Mouse (Mus musculus) midbrain, embryonic 14.5 days (tissue): ENCODE results near the gene Zfand2b. TPM values are rescaled to one million over a fixed set of nuclear protein-coding genes. Genes with fewer than 3 reads are reported as not detected.

ENCODE experiments used
- ATAC-seq: fragments of 200-750 bp; cut with Nextera tagmentation; 2 replicates; pipeline ENCODE4 v1.8.0; 2017; ENCODE audit warnings: moderate number of reproducible peaks, moderate library complexity; ENCODE audit not compliant: low FRiP score, low TSS enrichment
- DNase-seq: peaks from one replicate; pipeline ENCODE4 v3.0.0-alpha.2; 2015
- H3K27ac ChIP-seq: fragments of 300-500 bp; sonication (generic); replicated peaks from 2 replicates; pipeline ENCODE4 v1.5.1; 2014; ENCODE audit warnings: mild to moderate bottlenecking, low read depth, low read length, moderate library complexity
- H3K27me3 ChIP-seq: fragments of 300-500 bp; sonication (generic); 2 replicates; pipeline ENCODE4 v1.6.1; 2014; ENCODE audit warnings: low read length, control low read depth, mixed read lengths; ENCODE audit not compliant: control insufficient read depth, insufficient read depth
- H3K36me3 ChIP-seq: fragments of 300-500 bp; sonication (generic); 2 replicates; pipeline ENCODE4 v1.6.1; 2014; ENCODE audit warnings: low read length, control low read depth; ENCODE audit not compliant: control insufficient read depth, insufficient read depth
- H3K4me1 ChIP-seq: fragments of 300-500 bp; sonication (generic); 2 replicates; pipeline ENCODE4 v1.6.1; 2014; ENCODE audit warnings: mild to moderate bottlenecking, antibody characterized with exemption, low read length, control low read depth; ENCODE audit not compliant: control insufficient read depth, insufficient read depth
- H3K4me2 ChIP-seq: fragments of 300-500 bp; sonication (generic); 2 replicates; pipeline ENCODE4 v1.6.1; 2014; ENCODE audit warnings: mild to moderate bottlenecking, low read length, moderate library complexity
- H3K4me3 ChIP-seq: fragments of 300-500 bp; sonication (generic); replicated peaks from 2 replicates; pipeline ENCODE4 v1.5.1; 2014; ENCODE audit warnings: low read depth, low read length
- H3K9ac ChIP-seq: fragments of 300-500 bp; sonication (generic); replicated peaks from 2 replicates; pipeline ENCODE4 v1.6.1; 2014; ENCODE audit warnings: mild to moderate bottlenecking, low read length, moderate library complexity
- H3K9me3 ChIP-seq: fragments of 300-500 bp; sonication (generic); 2 replicates; pipeline ENCODE4 v1.6.1; 2016; ENCODE audit warnings: low read length, control low read depth, mixed read lengths; ENCODE audit not compliant: control insufficient read depth
- WGBS: fragments of 180-500 bp; shearing (Covaris S2); extraction: QIAGEN DNeasy Blood & Tissue Kit; methylation state at CpG from one replicate; pipeline ENCODE4 v1.1.7; 2014; 5-methylcytosine and 5-hydroxymethylcytosine counted together
- microRNA-seq: library from miRNA; unstranded; fragments of <30 nt; microRNA quantifications from one replicate; pipeline ENCODE4, GENCODE M21; 2016
- polyA plus RNA-seq: library from polyadenylated mRNA; unstranded; fragments of >200 nt; fragmentation: Nextera tagmentation; extraction: Ambion mirVana; gene quantifications from 2 replicates; pipeline ENCODE4 v1.2.1, GENCODE M21; 2014

The Zfand2b gene
- polyA plus RNA-seq, 1 experiment from 2014 or later, result 34.5 TPM

DNA sequence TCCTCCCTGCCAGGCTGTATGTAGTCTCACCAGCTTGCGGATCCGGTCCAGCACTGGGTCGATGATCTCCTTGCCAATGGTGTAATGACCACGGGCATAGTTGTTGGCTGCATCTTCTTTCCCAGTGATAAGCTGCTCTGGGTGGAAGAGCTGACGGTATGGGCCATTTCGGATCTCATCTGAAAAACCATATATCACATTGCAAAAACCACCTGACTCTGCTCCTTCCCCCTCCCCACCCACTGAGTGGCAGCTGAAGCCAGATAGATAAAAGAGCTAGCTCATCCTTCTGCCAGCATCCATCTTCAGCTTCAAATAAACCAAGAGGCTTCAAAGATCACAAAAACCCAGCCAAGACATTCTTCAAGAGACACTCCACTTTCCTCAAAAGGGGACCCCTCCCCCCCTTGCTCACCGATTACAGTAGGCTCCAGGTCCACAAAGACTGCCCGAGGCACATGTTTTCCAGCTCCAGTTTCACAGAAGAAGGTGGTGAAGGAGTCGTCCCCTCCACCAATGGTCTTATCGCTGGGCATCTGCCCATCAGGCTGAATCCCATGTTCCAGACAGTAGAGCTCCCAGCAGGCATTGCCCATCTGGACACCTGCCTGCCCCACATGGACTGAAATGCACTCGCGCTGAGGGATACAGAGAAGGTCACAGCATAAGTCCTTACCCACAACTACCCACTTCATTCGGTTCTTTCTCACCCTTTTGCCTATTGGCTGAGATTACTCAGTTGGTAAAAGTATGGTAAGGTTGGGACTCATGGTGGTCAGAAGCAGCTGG, 48.5 kb downstream of the Zfand2b start:
- ATAC-seq, result no peak
- H3K4me2 ChIP-seq, result no peak overlapping the region
- H3K27me3 ChIP-seq, result peaks cover 46% of the 10 kb centered on the region
- no peak overlapping the region for H3K4me3 ChIP-seq
- 85% methylated on average over 13 of the region's 13 CpGs for WGBS
- no peak overlapping the region for H3K9ac ChIP-seq
- peaks cover 18% of the 10 kb centered on the region for H3K4me1 ChIP-seq
- peaks cover 29% of the 10 kb centered on the region for H3K36me3 ChIP-seq
- no peak overlapping the region for H3K27ac ChIP-seq
- H3K9me3 ChIP-seq, result no peaks in the 10 kb centered on the region
- DNase-seq, result no peak

DNA sequence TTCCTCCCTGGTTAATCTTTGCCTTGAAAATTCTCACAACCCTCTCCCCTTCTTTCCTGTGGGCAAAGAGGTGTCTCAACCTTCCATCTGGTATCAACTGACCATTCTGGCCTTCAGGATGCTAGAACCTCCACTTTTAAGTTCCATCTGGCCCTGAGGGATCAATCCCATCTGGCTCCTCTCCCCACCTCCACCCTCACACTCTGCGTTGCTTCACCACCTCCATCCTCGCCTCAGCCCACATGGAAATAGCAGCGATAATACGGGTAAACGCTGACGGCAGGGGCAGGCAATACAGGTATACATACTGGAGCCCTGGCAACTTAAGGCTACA, 49.4 kb downstream of the Zfand2b start:
- H3K27me3 ChIP-seq, result peaks cover 46% of the 10 kb centered on the region
- H3K4me3 ChIP-seq, result no peak overlapping the region
- WGBS, result 8% methylated on average over 6 of the region's 6 CpGs
- DNase-seq (no peak), ATAC-seq (no peak)
- H3K4me2 ChIP-seq, result peak overlapping the region; percentile 97
- H3K9me3 ChIP-seq, result no peaks in the 10 kb centered on the region
- peaks cover 17% of the 10 kb centered on the region for H3K4me1 ChIP-seq
- H3K9ac ChIP-seq, result no peak overlapping the region
- H3K27ac ChIP-seq, result no peak overlapping the region
- peaks cover 25% of the 10 kb centered on the region for H3K36me3 ChIP-seq

DNA sequence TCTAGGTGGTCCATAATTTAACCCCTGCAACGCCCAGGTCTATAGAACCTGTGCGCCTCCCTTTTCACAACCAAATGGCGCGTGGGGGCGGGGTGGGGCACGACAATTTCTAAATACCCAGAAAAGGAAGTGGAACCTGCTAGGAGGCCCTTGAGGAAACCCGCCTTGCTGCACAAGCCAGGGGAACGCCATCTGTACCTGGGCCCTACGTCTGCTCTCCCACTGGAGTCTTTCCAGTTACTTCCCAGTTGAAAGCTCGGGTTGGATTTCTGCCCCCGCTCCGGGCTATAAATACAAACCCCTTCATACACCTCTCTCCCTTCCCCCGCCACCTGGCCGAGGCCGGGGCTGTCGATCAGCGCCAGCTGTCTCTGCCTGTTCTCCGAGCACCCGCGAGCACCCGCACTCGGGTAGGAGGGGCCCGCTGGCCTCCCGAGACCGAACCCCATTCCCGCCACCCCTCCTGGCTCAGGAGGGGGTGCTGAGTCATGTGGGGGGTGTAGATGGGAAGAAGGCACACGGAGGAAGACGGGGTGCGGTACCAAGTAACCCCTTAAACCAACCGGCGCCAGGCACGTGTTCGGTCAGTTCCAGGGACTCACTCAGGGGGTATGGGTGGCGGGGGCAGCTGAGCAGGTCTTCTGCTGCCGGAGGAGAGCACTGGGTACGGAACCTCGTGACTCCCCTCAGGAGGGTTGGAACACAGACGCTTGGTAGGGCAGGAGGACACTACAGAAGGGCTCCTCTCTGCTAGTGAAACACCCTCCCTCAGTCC, 50.0 kb downstream of the Zfand2b start:
- Histone ChIP-seq H3K36me3 (peaks cover 20% of the 10 kb centered on the region), H3K9ac (peak overlapping the region; percentile 30; the same call in 1 of the 2 replicates), H3K4me1 (peaks cover 17% of the 10 kb centered on the region), H3K4me3 (peak overlapping the region; percentile 52), H3K9me3 (no peaks in the 10 kb centered on the region), H3K27ac (no peak overlapping the region), H3K27me3 (peaks cover 46% of the 10 kb centered on the region), H3K4me2 (peak overlapping the region; percentile 97)
- peak; percentile 49; the same call in 1 of the 2 replicates for ATAC-seq
- 2% methylated on average over 38 of the region's 38 CpGs for WGBS
- no peak for DNase-seq

DNA sequence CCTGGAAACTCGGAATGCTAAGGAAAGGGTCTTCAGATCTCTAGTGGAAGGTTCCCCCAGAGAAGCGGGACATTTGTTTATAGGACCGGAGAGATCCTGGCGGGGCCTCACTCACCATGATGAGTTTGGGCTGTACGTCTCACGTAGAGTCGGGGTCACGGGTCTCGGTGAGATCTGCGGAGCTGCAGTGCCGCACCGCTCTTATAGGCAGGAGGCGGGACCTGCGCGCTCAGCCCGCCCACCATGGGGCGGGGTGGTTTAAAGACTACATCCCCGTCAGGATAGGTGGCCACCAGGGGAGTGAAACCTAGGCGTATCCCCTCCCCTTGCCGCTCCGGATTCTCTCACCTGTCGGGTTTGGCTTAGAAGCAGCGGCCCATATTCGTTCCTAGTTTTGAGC, 50.6 kb downstream of the Zfand2b start:
- Histone ChIP-seq H3K27me3 (peaks cover 46% of the 10 kb centered on the region), H3K4me3 (peak overlapping the region; percentile 52), H3K9me3 (no peaks in the 10 kb centered on the region), H3K4me2 (peak overlapping the region; percentile 97), H3K27ac (no peak overlapping the region), H3K4me1 (peaks cover 17% of the 10 kb centered on the region), H3K9ac (peak overlapping the region; percentile 62), H3K36me3 (peaks cover 13% of the 10 kb centered on the region)
- ATAC-seq (peak; percentile 76), DNase-seq (peak; percentile 84)
- WGBS, result under 1% methylated on average over 24 of the region's 24 CpGs

DNA sequence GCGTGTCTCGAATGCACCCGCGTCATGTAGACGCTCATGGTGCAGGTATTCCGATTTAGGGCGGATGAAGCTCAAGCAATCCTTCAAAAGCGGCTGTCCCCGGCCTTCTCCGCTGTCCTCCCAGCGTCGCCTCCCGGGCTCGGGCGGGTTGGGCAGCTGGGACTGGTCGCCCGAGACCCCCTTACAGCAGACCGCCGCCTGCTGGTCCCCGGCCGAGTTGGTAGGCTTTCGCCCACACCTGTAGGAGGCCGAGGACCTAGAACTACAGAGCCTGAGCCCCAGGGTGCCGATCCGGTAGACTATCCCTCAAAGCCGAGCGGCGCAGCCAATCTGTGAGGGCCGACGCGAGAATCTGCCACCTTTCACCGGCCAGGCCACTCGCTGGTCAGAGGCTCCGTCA, 51.1 kb downstream of the Zfand2b start, which contains the start of gene Tuba4a:
TSS of gene Tuba4a (minus strand) at position 335 of the 400 bp plus-strand sequence.
- H3K4me1 ChIP-seq, result peaks cover 17% of the 10 kb centered on the region
- ATAC-seq (peak; percentile 56), DNase-seq (peak; percentile 62)
- H3K4me2 ChIP-seq, result peak within 1 kb of the TSS; percentile 97
- no peak within 1 kb of the TSS for H3K27ac ChIP-seq
- under 1% methylated on average over 34 of the region's 34 CpGs for WGBS
- H3K4me3 ChIP-seq, result peak within 1 kb of the TSS; percentile 52
- no peaks in the 10 kb centered on the region for H3K9me3 ChIP-seq
- H3K9ac ChIP-seq, result peak within 1 kb of the TSS; percentile 62
- peaks cover 9% of the 10 kb centered on the region for H3K36me3 ChIP-seq
- H3K27me3 ChIP-seq, result peaks cover 46% of the 10 kb centered on the region

Small RNA genes within 50 kb of the gene (microRNA-seq; reads per million reads assigned to microRNA genes)
- not detected for gene Gm27943

Other genes starting within 250 kb of the Zfand2b start
- gene Cfap65, start 233.0 kb upstream of the Zfand2b start, polyA plus RNA-seq, result 0.13 and 0.34 TPM in 2 replicates
- gene Ihh, start 217.0 kb upstream of the Zfand2b start, polyA plus RNA-seq, result 0.16 TPM in 1 of 2 replicates, not detected in the other
- gene Nhej1, start 43.4 kb upstream of the Zfand2b start, polyA plus RNA-seq, result 6.9 and 7.7 TPM in 2 replicates
- gene Slc23a3, start 34.8 kb upstream of the Zfand2b start, polyA plus RNA-seq, result not detected in 2 replicates
- gene Cnppd1, start 25.9 kb upstream of the Zfand2b start, polyA plus RNA-seq, result 48.8 and 52.5 TPM in 2 replicates
- gene Retreg2, start 25.9 kb upstream of the Zfand2b start, polyA plus RNA-seq, result 126 and 133 TPM in 2 replicates
- gene Abcb6, start 11.7 kb downstream of the Zfand2b start, polyA plus RNA-seq, result 35.5 and 36.3 TPM in 2 replicates
- 18.1 and 19.7 TPM in 2 replicates for gene Ankzf1, start 23.5 kb downstream of the Zfand2b start, polyA plus RNA-seq
- 40.7 and 47.8 TPM in 2 replicates for gene Atg9a, start 23.6 kb downstream of the Zfand2b start, polyA plus RNA-seq
- 14.2 and 24.2 TPM in 2 replicates for gene Glb1l, start 42.2 kb downstream of the Zfand2b start, polyA plus RNA-seq
- gene Stk16, start 42.2 kb downstream of the Zfand2b start, polyA plus RNA-seq, result 120 and 144 TPM in 2 replicates
- gene Tuba4a, start 51.2 kb downstream of the Zfand2b start, polyA plus RNA-seq, result 4.2 and 6.4 TPM in 2 replicates
- not detected in 2 replicates for gene A630095N17Rik, start 63.5 kb downstream of the Zfand2b start, polyA plus RNA-seq
- 29.5 and 38.3 TPM in 2 replicates for gene Dnajb2, start 67.8 kb downstream of the Zfand2b start, polyA plus RNA-seq
- 16.6 and 19.3 TPM in 2 replicates for gene Ptprn, start 95.9 kb downstream of the Zfand2b start, polyA plus RNA-seq
- gene Resp18, start 109.8 kb downstream of the Zfand2b start, polyA plus RNA-seq, result 116 and 164 TPM in 2 replicates
- gene Dnpep, start 149.3 kb downstream of the Zfand2b start, polyA plus RNA-seq, result 146 and 152 TPM in 2 replicates
- gene Des, start 191.7 kb downstream of the Zfand2b start, polyA plus RNA-seq, result 0.32 and 1.4 TPM in 2 replicates
- gene Speg, start 206.7 kb downstream of the Zfand2b start, polyA plus RNA-seq, result 15.6 and 19.4 TPM in 2 replicates